Mouse (Mus musculus) liver, adult 2 months (tissue): ENCODE measurements at regions not wholly inside any gene's neighbourhood (a gene's known extent, or its start where the extent isn't known, plus 50 kb on each side); places are given as distances from the start of the nearest gene placed in this dataset.

Source experiments
- CTCF ChIP-seq: fragments of 200-500 bp; IDR thresholded peaks from 2 replicates; pipeline ENCODE4 v1.5.1; 2011; ENCODE audit warnings: low read depth, low read length, control low read depth
- POLR2A ChIP-seq: fragments of 200-500 bp; IDR thresholded peaks from 2 replicates; pipeline ENCODE4 v1.6.1; 2011; ENCODE audit warnings: low read length, control low read depth; ENCODE audit not compliant: insufficient read depth; ENCODE audit errors: extremely low read depth

GRCm38 (mm10) chr2:74451578-74451977, 127.7 kb downstream of the Lnpk start:
- TF ChIP-seq CTCF (no peak), POLR2A (no peak)
